In genomic region chr11:94387756-94388155, GRCm38 (mm10) we compare ENCODE assay signal across 28 mouse cellular contexts.
"Had no signal": no experiment of that assay in that cellular context is flagged by ENCODE, and none has a peak within 500 bp of the region (broad histone marks: within the 10 kb centered on the region; RNA-seq: fewer than 3 reads in every experiment).

No protein-coding gene starts in this region.

- H3K4me1 ChIP-seq: forebrain, embryonic 15.5 days had no signal

- DNase-seq: cerebellum, adult 8-10 months; cerebellum, adult 9-10 months; cerebellum, adult 9-11 months; cerebellum, postnatal 10 days; cerebellum, postnatal 14 days; cerebellum, postnatal 25 days; cerebellum, postnatal 36 days; embryo, embryonic 11 days; forebrain, postnatal 0 days; gastrocnemius, adult 2 months; gastrocnemius, postnatal 10 days; gastrocnemius, postnatal 14 days; gastrocnemius, postnatal 25 days; gastrocnemius, postnatal 36 days; heart, adult 11 months; heart, adult 18-20 months; heart, adult 2 months had no signal

- H3K9ac ChIP-seq: embryonic facial prominence, embryonic 12.5 days; embryonic facial prominence, embryonic 13.5 days; embryonic facial prominence, embryonic 15.5 days; forebrain, embryonic 12.5 days; forebrain, embryonic 13.5 days; forebrain, embryonic 15.5 days; forebrain, postnatal 0 days had no signal

- H3K4me3 ChIP-seq: embryonic facial prominence, embryonic 10.5 days; embryonic facial prominence, embryonic 12.5 days; embryonic facial prominence, embryonic 13.5 days; embryonic facial prominence, embryonic 15.5 days; erythroblast, embryonic 14.5 days; forebrain, embryonic 10.5 days; forebrain, embryonic 12.5 days; forebrain, embryonic 13.5 days; forebrain, embryonic 15.5 days; gastrocnemius, adult 2 months; heart, adult 2 months had no signal

- H3K4me2 ChIP-seq: embryonic facial prominence, embryonic 12.5 days; embryonic facial prominence, embryonic 13.5 days; embryonic facial prominence, embryonic 15.5 days; forebrain, embryonic 12.5 days; forebrain, embryonic 13.5 days; forebrain, embryonic 15.5 days had no signal

- ATAC-seq: forebrain, embryonic 13.5 days; forebrain, embryonic 14.5 days; forebrain, embryonic 15.5 days; forebrain, embryonic 16.5 days; forebrain, postnatal 0 days had no signal

- H3K27ac ChIP-seq: embryonic facial prominence, embryonic 10.5 days; embryonic facial prominence, embryonic 12.5 days; embryonic facial prominence, embryonic 13.5 days; embryonic facial prominence, embryonic 15.5 days; forebrain, embryonic 10.5 days; forebrain, embryonic 12.5 days; forebrain, embryonic 13.5 days; forebrain, embryonic 15.5 days; gastrocnemius, adult 2 months; heart, adult 2 months had no signal

- H3K36me3 ChIP-seq: embryonic facial prominence, embryonic 10.5 days; embryonic facial prominence, embryonic 12.5 days; embryonic facial prominence, embryonic 13.5 days; embryonic facial prominence, embryonic 15.5 days; forebrain, embryonic 10.5 days; forebrain, embryonic 12.5 days; forebrain, embryonic 15.5 days had no signal

- H3K9me3 ChIP-seq: embryonic facial prominence, embryonic 10.5 days; embryonic facial prominence, embryonic 12.5 days; embryonic facial prominence, embryonic 13.5 days; embryonic facial prominence, embryonic 15.5 days; forebrain, embryonic 10.5 days; forebrain, embryonic 12.5 days; forebrain, embryonic 13.5 days; forebrain, embryonic 15.5 days had no signal
